Mouse (Mus musculus) cerebellum, adult 8-10 months (tissue): ENCODE data around the gene Ndufb3.
"Not testable (repeated sequence)": the region's sequence is repeated elsewhere in the genome, so short reads cannot be mapped to it uniquely, and the experiment has no call there.

Experiments used
- DNase-seq: peaks from one replicate; pipeline ENCODE4 v3.0.0; 2022

Gene Ndufb3

GRCm38 (mm10) chr1:58586171-58586997, at the start of gene Ndufb3, which contains the start of gene Fam126b:
Ndufb3 (plus strand) TSS chr1:58586384.
Fam126b (minus strand) TSS chr1:58586323.
- peak; percentile 92 for DNase-seq

- DNase-seq, result no peak
These were observed 44.8 kb upstream of the Ndufb3 start for GRCm38 (mm10) chr1:58541386-58541785.

GRCm38 (mm10) chr1:58560370-58560769, 25.8 kb upstream of the Ndufb3 start:
- DNase-seq, result not testable (repeated sequence)

- peak; percentile 46 for DNase-seq
These were observed 23.7 kb upstream of the Ndufb3 start for GRCm38 (mm10) chr1:58562455-58562854.

- DNase-seq, result no peak
These were observed 21.2 kb upstream of the Ndufb3 start for GRCm38 (mm10) chr1:58564981-58565380.

GRCm38 (mm10) chr1:58566621-58567020, 19.6 kb upstream of the Ndufb3 start:
- no peak for DNase-seq

- DNase-seq, result no peak
These were observed 17.6 kb upstream of the Ndufb3 start for GRCm38 (mm10) chr1:58568456-58569130.

- no peak for DNase-seq
These were observed 15.7 kb upstream of the Ndufb3 start for GRCm38 (mm10) chr1:58570437-58570836.

- no peak for DNase-seq
These were observed 7.0 kb upstream of the Ndufb3 start for GRCm38 (mm10) chr1:58579179-58579578.

GRCm38 (mm10) chr1:58582611-58583010, 3.6 kb upstream of the Ndufb3 start:
- no peak for DNase-seq

- DNase-seq, result no peak
These were observed 1.9 kb upstream of the Ndufb3 start for GRCm38 (mm10) chr1:58584271-58584670.

- DNase-seq, result peak; percentile 52
These were observed 612 bp upstream of the Ndufb3 start for GRCm38 (mm10) chr1:58585373-58586170.

- no peak for DNase-seq
These were observed 1.3 kb downstream of the Ndufb3 start for GRCm38 (mm10) chr1:58587491-58587890.

- no peak for DNase-seq
These were observed 16.5 kb downstream of the Ndufb3 start for GRCm38 (mm10) chr1:58602681-58603080.

- no peak for DNase-seq
These were observed 17.6 kb downstream of the Ndufb3 start for GRCm38 (mm10) chr1:58603738-58604137.

- not testable (repeated sequence) for DNase-seq
These were observed 23.4 kb downstream of the Ndufb3 start for GRCm38 (mm10) chr1:58609591-58609990.

GRCm38 (mm10) chr1:58610166-58610565, 24.0 kb downstream of the Ndufb3 start:
- no peak for DNase-seq

GRCm38 (mm10) chr1:58610611-58611010, 24.4 kb downstream of the Ndufb3 start:
- DNase-seq, result no peak

- peak; percentile 21 for DNase-seq
These were observed 27.6 kb downstream of the Ndufb3 start for GRCm38 (mm10) chr1:58613786-58614185.

- DNase-seq, result no peak
These were observed 28.2 kb downstream of the Ndufb3 start for GRCm38 (mm10) chr1:58614424-58614823.

GRCm38 (mm10) chr1:58615146-58615545, 29.0 kb downstream of the Ndufb3 start:
- no peak for DNase-seq

- DNase-seq, result no peak
These were observed 30.0 kb downstream of the Ndufb3 start for GRCm38 (mm10) chr1:58616176-58616575.

GRCm38 (mm10) chr1:58617076-58617475, 30.9 kb downstream of the Ndufb3 start:
- no peak for DNase-seq
